Mouse (Mus musculus) erythroblast, embryonic 14.5 days (primary cell): ENCODE results near the gene Me3.

Source experiments
- GATA1 ChIP-seq: IDR thresholded peaks from 2 replicates; pipeline ENCODE4 v1.6.1; 2012; ENCODE audit warnings: low read length, inconsistent platforms, mixed read lengths
- TAL1 ChIP-seq: IDR thresholded peaks from 3 replicates; pipeline ENCODE4 v1.6.1; 2012; ENCODE audit warnings: low read length, inconsistent platforms, mixed read lengths

DNA sequence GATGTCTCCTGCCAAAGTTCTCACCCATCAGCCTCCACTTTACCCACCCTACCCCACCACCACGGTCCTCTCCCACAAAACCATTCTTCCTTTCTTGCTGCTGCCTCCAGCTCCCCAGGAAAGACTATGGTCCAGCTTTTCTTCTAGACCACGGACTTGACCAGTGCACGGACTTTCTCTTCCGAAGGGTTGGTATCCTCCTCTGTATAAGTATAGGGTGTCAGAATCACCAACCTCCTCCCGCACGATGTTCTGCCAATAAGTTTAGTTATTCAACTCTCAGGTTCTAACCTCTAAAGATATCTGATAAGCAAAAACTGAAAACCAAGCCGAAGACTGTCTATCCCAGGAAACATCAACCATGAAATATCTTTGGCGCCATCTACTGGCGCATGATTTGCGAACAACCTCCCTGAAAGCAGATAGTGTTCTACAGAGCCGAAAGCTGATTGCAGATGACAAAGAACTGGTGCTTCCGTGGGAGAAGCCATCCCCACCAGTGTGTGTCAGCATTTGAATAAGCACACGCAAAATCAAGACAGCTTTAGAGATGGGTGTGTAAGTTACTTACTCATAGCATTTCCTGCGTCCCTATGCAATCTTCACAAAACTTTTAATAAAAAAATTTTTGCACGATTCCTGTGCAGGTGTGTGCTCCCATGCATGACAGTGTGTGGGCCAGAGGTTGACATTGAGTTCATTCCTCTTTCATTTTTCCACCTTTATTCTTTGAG, 209.6 kb downstream of the Me3 start:
- TF ChIP-seq GATA1 (no peak; the same call in 1 of the 2 replicates), TAL1 (no peak)
